Comparison of ENCODE assay signal across 27 mouse cellular contexts in genomic region chr9:75956370-75956769, GRCm38 (mm10). TPM values are rescaled to one million over a fixed set of nuclear protein-coding genes. Genes with fewer than 3 reads are reported as not detected.
"Had no signal": no experiment of that assay in that cellular context is flagged by ENCODE, and none has a peak within 500 bp of the region (broad histone marks: within the 10 kb centered on the region; RNA-seq: fewer than 3 reads in every experiment).

No protein-coding gene starts in this region.

- H3K27me3 ChIP-seq: heart, embryonic 15.5 days; hindbrain, embryonic 12.5 days; limb, embryonic 15.5 days; liver, embryonic 12.5 days had no signal

- H3K9ac ChIP-seq: heart, embryonic 13.5 days; heart, embryonic 15.5 days; hindbrain, embryonic 12.5 days; hindbrain, embryonic 14.5 days; limb, embryonic 13.5 days; limb, embryonic 15.5 days; liver, embryonic 12.5 days; liver, embryonic 14.5 days had no signal

- DNase-seq: gastrocnemius, postnatal 14 days; gastrocnemius, postnatal 36 days; heart, adult 11 months; heart, adult 2 months; heart, postnatal 14 days; heart, postnatal 4 days; kidney, adult 11 months; kidney, adult 8-10 months; kidney, postnatal 10 days; kidney, postnatal 25 days; kidney, postnatal 4 days; layer of hippocampus, adult 9-11 months; layer of hippocampus, postnatal 36 days; left cerebral cortex, postnatal 4 days had no signal

- H3K4me3 ChIP-seq: heart, adult 2 months; heart, embryonic 13.5 days; heart, embryonic 15.5 days; hindbrain, embryonic 10.5 days; hindbrain, embryonic 12.5 days; layer of hippocampus, adult 2 months; limb, embryonic 13.5 days; limb, embryonic 15.5 days; liver, embryonic 12.5 days had no signal

- H3K9me3 ChIP-seq: heart, embryonic 13.5 days; heart, embryonic 15.5 days; hindbrain, embryonic 10.5 days; hindbrain, embryonic 12.5 days; limb, embryonic 13.5 days; limb, embryonic 15.5 days; liver, embryonic 12.5 days had no signal

- H3K36me3 ChIP-seq: heart, embryonic 13.5 days; heart, embryonic 15.5 days; hindbrain, embryonic 10.5 days; hindbrain, embryonic 12.5 days; limb, embryonic 13.5 days; limb, embryonic 15.5 days; liver, embryonic 12.5 days had no signal

- ATAC-seq: hindbrain, embryonic 16.5 days; inflammation-experienced regulatory T-cells, adult 6 months; liver, embryonic 12.5 days had no signal

- H3K27ac ChIP-seq: heart, adult 2 months; heart, embryonic 13.5 days; heart, embryonic 15.5 days; hindbrain, embryonic 10.5 days; hindbrain, embryonic 12.5 days; hindbrain, embryonic 14.5 days; layer of hippocampus, adult 2 months; limb, embryonic 13.5 days; limb, embryonic 15.5 days; liver, embryonic 12.5 days; liver, embryonic 14.5 days had no signal

- H3K4me2 ChIP-seq: heart, embryonic 11.5 days; heart, embryonic 13.5 days; heart, embryonic 15.5 days; hindbrain, embryonic 12.5 days; hindbrain, embryonic 14.5 days; limb, embryonic 13.5 days; limb, embryonic 15.5 days; liver, embryonic 12.5 days had no signal

- H3K4me1 ChIP-seq: hindbrain, embryonic 12.5 days had no signal

RNA-seq across cellular contexts. Expression of gene Hmgcll1, which starts 58.3 kb away (rescaled TPM):
- polyA plus RNA-seq: inflammation-experienced regulatory T-cells, adult 6 months had no signal
